Mouse (Mus musculus) gastrocnemius, adult 18-20 months (tissue): ENCODE measurements at regions not wholly inside any gene's neighbourhood (a gene's known extent, or its start where the extent isn't known, plus 50 kb on each side); places are given as distances from the start of the nearest gene placed in this dataset.
A peak's percentile ranks its signal among the peaks of the same experiment; 100 is the strongest.

Experiments
- DNase-seq: peaks from one replicate; pipeline ENCODE4 v3.0.0; 2021; ENCODE audit warnings: low spot score

DNA sequence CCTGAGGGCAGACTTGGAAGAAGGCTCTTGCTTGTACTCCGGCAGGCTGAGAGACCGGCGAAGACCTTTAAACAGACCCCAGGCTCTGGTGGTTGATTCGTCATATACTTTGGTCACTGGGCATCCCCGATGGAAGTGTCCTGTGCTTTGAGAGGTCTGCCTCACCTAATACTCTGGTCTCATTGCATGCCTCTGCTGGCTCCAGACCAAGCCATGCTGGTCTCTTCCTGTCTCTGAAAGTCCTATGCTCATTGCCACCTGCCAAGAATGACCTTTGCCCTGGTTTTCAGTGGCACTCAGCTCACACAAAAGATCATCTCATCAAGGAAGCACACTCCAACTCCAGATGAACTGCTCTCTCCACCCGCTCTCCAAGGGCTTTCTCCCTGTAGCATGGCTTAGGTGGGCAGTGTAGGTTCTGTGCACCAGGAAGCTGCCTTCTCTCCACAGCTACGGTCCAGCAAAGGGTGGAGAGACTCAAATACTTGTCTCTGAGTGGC lies 126.0 kb upstream of the Rcn1 start:
- DNase-seq: no peak

DNA sequence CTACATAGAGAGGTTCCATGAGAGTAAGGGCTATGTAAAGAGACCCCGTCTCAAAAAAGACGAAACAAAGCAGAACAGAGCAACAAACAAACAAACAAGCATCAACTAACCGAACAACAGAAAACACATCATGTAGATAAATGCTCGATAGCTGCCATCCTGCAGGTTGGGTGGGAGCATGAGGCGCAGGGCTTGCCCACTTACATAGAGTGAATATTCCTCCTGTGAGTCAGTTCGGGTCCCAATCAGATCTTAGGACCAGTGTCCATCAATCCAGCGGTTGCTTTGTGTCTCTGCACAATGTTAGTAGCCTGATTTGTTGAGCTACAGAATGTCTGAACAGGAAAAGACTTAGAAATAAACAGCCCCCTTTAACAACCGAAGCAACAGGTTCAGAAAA lies 129.4 kb upstream of the Rcn1 start:
- DNase-seq: no peak

DNA sequence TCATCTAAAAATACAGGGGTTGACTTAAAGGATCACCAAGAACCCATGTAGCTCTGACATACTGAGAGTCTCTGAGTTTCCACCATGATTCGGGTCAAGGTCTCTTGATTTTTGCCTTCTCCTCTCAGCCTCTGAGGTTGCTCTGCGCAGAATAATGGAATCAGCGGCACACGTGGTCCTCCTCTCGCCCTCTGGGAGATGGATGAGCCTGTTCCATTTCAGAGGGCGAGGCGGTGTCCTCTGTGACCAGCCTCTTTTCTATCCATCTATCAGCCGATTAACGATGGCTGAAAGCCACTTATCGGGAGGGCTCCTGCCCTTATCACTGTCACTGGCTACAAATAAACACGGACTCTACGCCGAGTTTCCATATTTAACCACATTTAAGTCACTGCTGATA lies 124.6 kb upstream of the Pax6 start:
- no peak for DNase-seq

DNA sequence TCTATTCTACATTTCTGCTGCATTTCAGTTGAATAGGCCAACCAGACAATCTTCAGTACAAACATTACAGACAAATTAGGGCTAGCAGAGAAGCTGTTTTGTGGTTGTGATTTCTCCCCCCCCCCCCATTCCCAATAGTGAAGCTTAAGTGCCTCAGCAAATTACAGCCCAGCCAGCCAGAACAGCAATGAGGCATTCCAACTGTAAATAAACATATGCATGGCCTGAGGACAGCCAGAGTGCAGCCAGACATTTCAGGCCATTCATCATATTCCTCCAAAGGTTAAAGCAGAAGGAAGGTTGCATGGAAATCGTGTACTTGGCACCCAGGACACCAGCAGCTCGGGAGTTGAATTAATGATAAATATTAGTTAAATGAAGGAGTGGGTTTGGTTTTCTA lies 116.6 kb upstream of the Pax6 start:
- DNase-seq: no peak

DNA sequence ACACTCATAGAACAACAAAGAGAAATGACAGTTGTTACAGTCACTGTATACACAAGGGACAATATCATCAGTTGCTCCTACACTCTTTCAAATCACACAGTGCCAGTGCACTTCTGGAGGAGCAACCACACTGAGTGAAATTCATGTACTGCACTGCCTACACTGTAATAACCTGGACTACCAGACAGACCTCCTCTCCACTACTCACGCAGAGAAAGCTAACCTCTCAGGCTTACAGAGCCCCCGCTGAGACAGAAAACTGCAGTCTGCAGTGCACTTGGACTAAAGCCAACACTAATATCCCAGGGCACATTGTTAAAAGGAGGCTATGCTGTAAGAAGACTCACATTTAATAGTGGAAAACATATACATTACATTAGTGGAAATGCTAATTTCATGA lies 81.9 kb upstream of the Pax6 start:
- no peak for DNase-seq

DNA sequence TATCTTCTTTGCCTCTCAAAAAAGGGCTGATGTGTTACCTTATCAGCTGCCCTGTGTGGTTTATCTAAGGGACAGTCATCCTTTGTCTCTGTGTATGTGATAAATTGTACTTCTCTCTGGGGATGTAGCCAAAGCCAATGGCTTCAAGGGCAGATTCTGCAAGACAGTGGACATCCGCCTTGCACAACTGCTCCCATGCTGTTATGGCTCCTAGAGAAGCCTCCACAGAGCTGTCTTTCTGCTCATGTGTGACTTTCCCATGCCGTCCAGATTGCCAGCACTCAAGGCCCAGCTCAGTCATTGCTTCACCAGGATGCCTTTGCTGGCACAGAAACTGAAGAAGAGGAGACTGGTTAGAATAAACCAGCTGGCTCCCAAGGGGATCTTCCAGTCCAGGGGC lies 74.6 kb upstream of the Pax6 start:
- DNase-seq: no peak

DNA sequence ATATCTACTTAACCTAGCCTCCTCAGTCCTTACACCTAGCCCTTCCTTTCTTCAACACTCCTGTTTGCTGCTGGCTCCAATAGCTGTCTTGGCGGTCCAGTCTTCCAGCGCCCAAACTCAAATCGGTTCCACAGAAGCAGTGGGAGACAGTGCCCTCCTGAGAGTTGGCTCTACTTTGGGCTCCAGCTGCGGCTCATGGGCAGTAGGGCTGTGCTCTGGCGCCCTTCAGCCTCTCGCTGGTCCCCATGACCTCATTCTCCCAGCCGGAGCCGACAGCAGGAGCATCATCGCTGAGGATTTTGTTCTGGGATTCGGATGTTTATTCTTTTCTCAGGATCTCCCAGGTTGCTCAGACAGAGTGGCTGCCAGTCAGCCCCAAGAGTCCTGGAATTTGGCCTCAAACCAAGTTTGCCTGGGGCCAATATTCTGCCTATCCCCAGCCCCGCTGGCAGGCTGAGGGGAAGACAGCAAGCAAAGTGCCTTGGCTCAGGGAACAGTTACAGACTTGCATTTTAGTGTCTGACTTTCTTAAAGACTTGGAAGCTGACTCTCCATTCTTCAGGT lies 64.1 kb upstream of the Pax6 start:
- no peak for DNase-seq

DNA sequence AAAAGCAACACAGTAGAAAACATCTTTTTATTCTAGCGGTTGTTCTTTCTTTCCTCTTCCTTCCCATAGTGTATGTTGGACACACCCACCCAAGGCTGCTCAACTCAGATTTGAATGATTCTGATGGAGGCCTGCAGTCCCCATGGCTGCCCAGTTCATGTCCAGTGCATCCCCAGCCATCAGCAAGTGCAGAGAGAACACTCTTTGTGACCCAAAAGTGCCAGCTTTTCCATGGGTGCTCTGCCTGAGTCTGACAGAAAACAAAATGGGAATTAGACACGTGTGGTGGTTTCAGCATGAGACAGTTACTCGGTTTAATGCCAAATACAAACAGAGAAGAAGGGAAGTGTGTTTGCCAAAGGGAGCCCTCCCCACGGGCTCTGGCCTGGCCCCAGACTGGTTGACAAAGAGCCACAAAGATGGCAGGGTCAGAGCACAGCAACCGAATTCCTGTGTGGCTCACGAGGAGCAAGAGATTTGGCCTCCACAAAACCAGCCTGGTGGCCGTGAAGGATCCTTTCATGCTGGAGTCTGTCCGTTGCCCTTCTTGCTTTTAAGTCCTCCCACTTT lies 60.6 kb upstream of the Pax6 start:
- DNase-seq: no peak

DNA sequence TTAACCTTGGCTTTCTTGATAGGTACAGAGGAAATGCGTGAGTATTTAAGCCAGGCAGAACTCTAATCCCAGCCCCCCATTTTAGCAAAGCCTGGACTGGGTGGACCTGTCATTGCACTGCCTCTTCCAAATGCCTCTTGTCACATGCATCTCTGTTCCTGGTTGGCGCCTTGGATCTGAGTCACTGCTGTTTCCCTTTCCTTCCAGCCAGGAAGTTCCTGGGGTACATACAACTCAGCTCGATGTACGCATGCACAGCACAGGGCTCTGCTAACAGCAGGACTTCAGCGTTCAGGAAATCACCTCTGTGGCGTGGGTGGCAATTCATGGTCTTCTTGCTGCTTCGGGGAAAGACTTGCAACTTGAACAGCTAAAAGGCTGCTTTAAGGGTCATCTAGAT lies 59.9 kb upstream of the Pax6 start:
- no peak for DNase-seq

DNA sequence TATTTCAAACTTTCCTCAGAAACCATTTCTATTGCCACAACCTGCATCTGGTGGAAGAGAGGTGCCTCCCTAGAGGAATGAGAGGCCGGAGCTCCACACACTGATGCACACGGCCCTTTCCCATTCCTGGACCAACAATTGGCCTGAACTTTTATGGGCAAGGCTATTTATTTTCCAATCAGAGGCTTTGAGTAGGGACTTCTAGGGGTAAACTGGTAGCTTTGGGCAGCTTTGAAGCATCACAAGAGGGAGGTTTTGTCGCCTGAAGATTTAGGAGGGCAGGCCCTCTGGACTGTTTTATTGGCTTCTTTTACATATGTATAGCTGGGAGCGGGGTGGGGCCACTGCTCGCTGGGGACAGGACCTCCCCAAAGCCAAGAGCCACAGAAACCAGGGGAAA lies 57.7 kb upstream of the Pax6 start:
- DNase-seq: no peak

DNA sequence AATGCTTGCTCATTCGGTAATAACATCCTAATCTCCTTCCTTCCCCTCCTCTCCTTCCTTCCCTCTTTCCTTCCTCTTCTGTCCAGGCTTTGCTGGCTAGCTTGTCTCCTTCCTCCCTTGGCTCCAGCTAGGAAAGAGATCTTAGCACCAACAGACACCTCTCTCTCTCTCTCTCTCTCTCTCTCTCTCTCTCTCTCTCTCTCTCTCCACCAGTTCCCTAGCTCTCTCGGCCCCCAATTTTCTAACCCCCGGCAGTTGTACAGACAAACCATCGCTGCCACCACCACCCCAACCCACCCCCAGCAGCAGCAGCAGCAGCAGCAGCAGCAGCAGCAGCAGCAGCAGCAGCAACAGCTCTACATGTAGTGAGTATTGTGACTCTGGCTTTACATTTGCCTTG lies 57.0 kb upstream of the Pax6 start:
- DNase-seq: no peak

DNA sequence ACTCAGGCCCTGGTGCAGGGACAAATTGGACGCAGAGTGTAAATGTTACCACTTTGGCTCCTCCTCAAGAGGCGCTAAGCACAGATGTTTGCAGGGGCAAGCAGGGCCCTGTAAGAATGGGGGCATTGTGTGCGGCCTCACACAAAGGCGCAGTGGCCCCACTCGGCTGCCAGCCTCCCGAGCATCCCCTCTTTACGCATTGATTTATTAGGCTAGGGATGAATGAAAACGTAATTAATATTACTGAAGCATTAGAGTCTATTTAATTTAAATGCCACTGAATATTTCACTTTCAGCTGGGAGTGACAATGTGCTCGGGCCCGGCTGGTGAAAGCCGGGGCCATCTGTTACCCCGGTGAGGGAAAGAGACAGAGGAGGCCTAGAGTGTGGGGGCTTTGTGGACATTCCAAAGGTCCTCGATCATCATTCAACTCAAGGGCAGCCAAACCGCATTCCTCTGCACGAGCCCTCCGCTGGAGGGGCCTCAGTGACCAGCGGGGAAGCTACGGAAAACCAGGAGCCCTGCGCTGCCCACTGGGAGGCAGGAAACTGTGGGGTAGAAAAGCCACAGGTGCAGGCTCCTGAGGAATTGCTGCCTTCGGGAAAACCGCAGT lies 56.5 kb upstream of the Pax6 start:
- no peak for DNase-seq

DNA sequence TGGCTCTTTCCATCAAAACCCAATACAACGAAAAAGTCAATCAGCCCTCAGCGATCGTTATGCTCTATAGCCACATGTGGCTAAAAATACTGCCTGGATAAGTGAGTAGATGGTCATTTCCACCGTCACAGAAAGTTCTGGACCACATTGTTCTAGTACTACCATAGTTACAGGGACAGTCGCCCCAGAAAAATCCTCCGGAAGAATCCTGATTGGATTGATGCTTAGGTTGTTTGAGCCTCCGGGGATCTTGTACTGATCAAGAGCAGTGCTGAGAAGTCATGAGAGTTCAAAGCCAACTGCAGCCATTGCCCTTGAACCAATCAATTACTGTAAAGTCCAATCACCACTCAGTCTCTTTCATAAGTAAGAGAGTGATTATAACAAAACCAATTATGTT lies 56.0 kb upstream of the Pax6 start:
- no peak for DNase-seq

DNA sequence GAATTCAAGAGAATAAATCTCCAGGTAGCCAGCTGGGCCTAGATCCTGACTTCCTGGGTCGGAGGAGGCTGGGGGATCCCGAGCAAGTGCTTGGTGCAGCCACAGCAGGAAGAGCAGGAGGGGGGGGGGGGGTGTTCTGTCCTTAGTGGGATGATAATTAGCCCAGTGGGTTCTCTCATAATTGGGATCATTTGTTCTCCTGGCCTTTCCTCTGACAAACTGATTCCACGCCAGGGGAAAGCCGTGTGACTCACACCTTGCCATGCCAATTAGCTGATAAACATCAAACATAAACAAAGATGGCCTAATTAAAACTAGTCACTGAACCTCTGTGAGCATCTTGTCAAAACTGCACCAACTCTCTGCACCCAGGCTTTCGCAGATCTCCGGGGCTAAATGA lies 55.5 kb upstream of the Pax6 start:
- DNase-seq: no peak

DNA sequence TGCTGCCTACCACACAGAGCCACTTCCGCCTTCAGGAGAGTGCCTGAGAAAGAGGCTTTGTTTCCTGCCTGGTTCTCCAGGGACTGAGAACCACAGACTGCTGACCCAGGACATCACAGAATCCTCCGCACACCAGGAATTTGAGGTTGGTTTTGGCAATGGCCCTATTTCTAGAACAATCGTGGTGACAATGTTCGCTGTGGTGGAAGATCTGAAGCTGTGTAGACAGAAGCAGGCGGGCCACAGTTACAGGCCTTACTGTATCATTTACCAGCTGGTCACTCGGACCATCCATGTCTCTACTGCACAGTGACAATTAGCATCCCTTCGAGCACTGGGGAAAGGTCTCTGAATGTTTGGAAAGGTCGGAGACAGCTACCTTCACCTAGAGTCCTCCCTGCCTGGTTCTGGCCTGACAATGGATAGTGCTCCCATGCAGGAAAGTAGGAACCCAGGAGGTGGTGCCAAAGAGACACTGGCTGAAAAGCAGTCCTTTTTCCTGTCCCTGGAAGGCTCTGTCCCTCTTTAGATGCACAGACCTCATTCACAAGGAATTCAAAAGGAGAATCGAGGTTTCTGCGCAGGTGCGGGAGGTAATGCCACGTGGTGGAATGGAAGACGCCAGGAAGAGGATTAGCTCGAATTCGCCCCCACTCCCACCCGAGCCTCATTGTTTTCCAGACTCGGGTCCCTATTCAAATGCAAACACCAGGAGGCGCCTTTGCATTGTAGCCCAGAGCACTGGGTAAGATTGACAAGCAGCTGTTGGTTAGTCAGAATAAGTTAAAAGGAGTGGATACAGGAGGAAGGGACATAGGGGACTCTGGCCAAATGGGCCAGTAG lies 52.6 kb upstream of the Pax6 start:
- DNase-seq: peak; percentile 5
